Mouse (Mus musculus): ENCODE data around the gene Fxyd2. TPM values are rescaled to one million over a fixed set of nuclear protein-coding genes. Genes with fewer than 3 reads are reported as not detected.

Gene Fxyd2
- 1.1 and 1.2 TPM in 2 replicates for polyA plus RNA-seq (2015; fragmentation: Nextera tagmentation; extraction: Ambion mirVana)

- WGBS: 72% methylated on average over 4 of the region's 4 CpGs
- Histone ChIP-seq H3K4me2 (no peak within 1 kb of the TSS), H3K9ac (no peak within 1 kb of the TSS), H3K4me1 (no peaks in the 10 kb centered on the region), H3K36me3 (no peaks in the 10 kb centered on the region), H3K27me3 (replicated peaks) (peaks cover 46% of the 10 kb centered on the region), H3K9me3 (no peaks in the 10 kb centered on the region), H3K27ac (replicated peaks) (no peak within 1 kb of the TSS), H3K4me3 (no peak within 1 kb of the TSS)
- ATAC-seq (ENCODE audit: extremely low read depth, insufficient number of reproducible peaks, low FRiP score, low TSS enrichment): no peak
Observed at GRCm38 (mm10) chr9:45399434-45399833, at the start of gene Fxyd2. Fxyd2 (plus strand) TSS chr9:45399669.

- Histone ChIP-seq H3K9ac (no peak overlapping the region), H3K4me2 (no peak overlapping the region), H3K9me3 (no peaks in the 10 kb centered on the region), H3K36me3 (no peaks in the 10 kb centered on the region), H3K27me3 (replicated peaks) (peaks cover 3% of the 10 kb centered on the region; the same call in 1 of the 2 replicates), H3K27ac (replicated peaks) (no peak overlapping the region), H3K4me1 (no peaks in the 10 kb centered on the region), H3K4me3 (no peak overlapping the region)
- WGBS: 31% methylated on average over 5 of the region's 5 CpGs
- no peak for ATAC-seq (ENCODE audit: extremely low read depth, insufficient number of reproducible peaks, low FRiP score, low TSS enrichment)
Observed at GRCm38 (mm10) chr9:45349851-45350250, 49.6 kb upstream of the Fxyd2 start.

- Histone ChIP-seq H3K27ac (replicated peaks) (no peak overlapping the region), H3K9ac (no peak overlapping the region), H3K36me3 (no peaks in the 10 kb centered on the region), H3K27me3 (replicated peaks) (peaks cover 5% of the 10 kb centered on the region; the same call in 1 of the 2 replicates), H3K4me2 (no peak overlapping the region), H3K9me3 (no peaks in the 10 kb centered on the region), H3K4me3 (no peak overlapping the region), H3K4me1 (no peaks in the 10 kb centered on the region)
- ATAC-seq (ENCODE audit: extremely low read depth, insufficient number of reproducible peaks, low FRiP score, low TSS enrichment): no peak
- WGBS: 79% methylated on average over 2 of the region's 2 CpGs
Observed at GRCm38 (mm10) chr9:45355192-45355591, 44.3 kb upstream of the Fxyd2 start.

- ATAC-seq (ENCODE audit: extremely low read depth, insufficient number of reproducible peaks, low FRiP score, low TSS enrichment): no peak
- WGBS: 45% methylated on average over 7 of the region's 7 CpGs
- no peaks in the 10 kb centered on the region for H3K9me3 ChIP-seq
Observed at GRCm38 (mm10) chr9:45358356-45358755, 41.1 kb upstream of the Fxyd2 start.

GRCm38 (mm10) chr9:45362051-45362461, 37.4 kb upstream of the Fxyd2 start:
- Histone ChIP-seq H3K4me3 (no peak overlapping the region), H3K9ac (no peak overlapping the region), H3K27ac (replicated peaks) (peak overlapping the region; percentile 58), H3K9me3 (no peaks in the 10 kb centered on the region), H3K36me3 (no peaks in the 10 kb centered on the region), H3K4me2 (no peak overlapping the region), H3K4me1 (peaks cover 18% of the 10 kb centered on the region), H3K27me3 (replicated peaks) (peaks cover 5% of the 10 kb centered on the region)
- no peak for ATAC-seq (ENCODE audit: extremely low read depth, insufficient number of reproducible peaks, low FRiP score, low TSS enrichment)
- WGBS: 3% methylated on average over 2 of the region's 2 CpGs

More at GRCm38 (mm10) chr9:45358356-45358755, 41.1 kb upstream of the Fxyd2 start:
- no peak overlapping the region for H3K4me3 ChIP-seq
- H3K4me1 ChIP-seq: peaks cover 18% of the 10 kb centered on the region
- H3K27me3 ChIP-seq (replicated peaks): peaks cover 5% of the 10 kb centered on the region; the same call in 1 of the 2 replicates
- no peak overlapping the region for H3K4me2 ChIP-seq
- no peak overlapping the region for H3K27ac ChIP-seq (replicated peaks)
- no peak overlapping the region for H3K9ac ChIP-seq
- H3K36me3 ChIP-seq: no peaks in the 10 kb centered on the region

- ATAC-seq (ENCODE audit: extremely low read depth, insufficient number of reproducible peaks, low FRiP score, low TSS enrichment): no peak
- Histone ChIP-seq H3K27ac (replicated peaks) (no peak overlapping the region), H3K4me1 (peaks cover 28% of the 10 kb centered on the region), H3K4me3 (no peak overlapping the region), H3K9ac (no peak overlapping the region), H3K4me2 (no peak overlapping the region), H3K27me3 (replicated peaks) (peaks cover 1% of the 10 kb centered on the region), H3K36me3 (no peaks in the 10 kb centered on the region), H3K9me3 (no peaks in the 10 kb centered on the region)
- WGBS: 56% methylated on average over 7 of the region's 7 CpGs
Observed at GRCm38 (mm10) chr9:45363639-45364214, 35.7 kb upstream of the Fxyd2 start.

- no peak overlapping the region for H3K27ac ChIP-seq (replicated peaks)
- WGBS: 42% methylated on average over 8 of the region's 8 CpGs
- no peaks in the 10 kb centered on the region for H3K9me3 ChIP-seq
- ATAC-seq (ENCODE audit: extremely low read depth, insufficient number of reproducible peaks, low FRiP score, low TSS enrichment): no peak
- H3K9ac ChIP-seq: no peak overlapping the region
- no peak overlapping the region for H3K4me2 ChIP-seq
- H3K4me1 ChIP-seq: peaks cover 25% of the 10 kb centered on the region
- no peak overlapping the region for H3K4me3 ChIP-seq
- H3K36me3 ChIP-seq: no peaks in the 10 kb centered on the region
- H3K27me3 ChIP-seq (replicated peaks): peaks cover 25% of the 10 kb centered on the region
Observed at GRCm38 (mm10) chr9:45367716-45368115, 31.8 kb upstream of the Fxyd2 start.

- Histone ChIP-seq H3K4me2 (no peak overlapping the region), H3K9ac (no peak overlapping the region), H3K9me3 (no peaks in the 10 kb centered on the region), H3K4me3 (no peak overlapping the region), H3K27ac (replicated peaks) (0 out of 2 replicates have a peak overlapping the region, but pooled peaks have one; percentile 16), H3K4me1 (peaks cover 24% of the 10 kb centered on the region), H3K27me3 (replicated peaks) (peaks cover 25% of the 10 kb centered on the region), H3K36me3 (no peaks in the 10 kb centered on the region)
- ATAC-seq (ENCODE audit: extremely low read depth, insufficient number of reproducible peaks, low FRiP score, low TSS enrichment): no peak
- 18% methylated on average over 5 of the region's 5 CpGs for WGBS
Observed at GRCm38 (mm10) chr9:45368341-45368901, 31.0 kb upstream of the Fxyd2 start.

GRCm38 (mm10) chr9:45370117-45370561, 29.3 kb upstream of the Fxyd2 start, which contains the start of gene Fxyd6:
Fxyd6 (plus strand) TSS chr9:45370185.
- Histone ChIP-seq H3K9ac (peak within 1 kb of the TSS; percentile 82), H3K27me3 (replicated peaks) (peaks cover 25% of the 10 kb centered on the region), H3K4me1 (peaks cover 24% of the 10 kb centered on the region), H3K4me2 (peak within 1 kb of the TSS; percentile 85), H3K4me3 (peak within 1 kb of the TSS; percentile 68), H3K36me3 (no peaks in the 10 kb centered on the region), H3K9me3 (no peaks in the 10 kb centered on the region), H3K27ac (replicated peaks) (no peak within 1 kb of the TSS)
- 1% methylated on average over 28 of the region's 28 CpGs for WGBS
- no peak for ATAC-seq (ENCODE audit: extremely low read depth, insufficient number of reproducible peaks, low FRiP score, low TSS enrichment)

- no peak for ATAC-seq (ENCODE audit: extremely low read depth, insufficient number of reproducible peaks, low FRiP score, low TSS enrichment)
- 9% methylated on average over 25 of the region's 25 CpGs for WGBS
Observed at GRCm38 (mm10) chr9:45370616-45371336, 28.7 kb upstream of the Fxyd2 start.

GRCm38 (mm10) chr9:45371337-45371707, 28.1 kb upstream of the Fxyd2 start:
- Histone ChIP-seq H3K4me3 (peak overlapping the region; percentile 68), H3K9me3 (no peaks in the 10 kb centered on the region), H3K4me1 (peaks cover 26% of the 10 kb centered on the region), H3K27me3 (replicated peaks) (peaks cover 25% of the 10 kb centered on the region), H3K36me3 (no peaks in the 10 kb centered on the region; the same call in 1 of the 2 replicates), H3K9ac (peak overlapping the region; percentile 82; the same call in 1 of the 2 replicates), H3K4me2 (peak overlapping the region; percentile 85), H3K27ac (replicated peaks) (no peak overlapping the region)
- WGBS: 55% methylated on average over 2 of the region's 2 CpGs
- ATAC-seq (ENCODE audit: extremely low read depth, insufficient number of reproducible peaks, low FRiP score, low TSS enrichment): no peak

More at GRCm38 (mm10) chr9:45370616-45371336, 28.7 kb upstream of the Fxyd2 start:
- peak overlapping the region; percentile 82 for H3K9ac ChIP-seq
- H3K4me3 ChIP-seq: peak overlapping the region; percentile 68
- no peaks in the 10 kb centered on the region; the same call in 1 of the 2 replicates for H3K36me3 ChIP-seq
- H3K27me3 ChIP-seq (replicated peaks): peaks cover 25% of the 10 kb centered on the region
- H3K27ac ChIP-seq (replicated peaks): no peak overlapping the region
- H3K9me3 ChIP-seq: no peaks in the 10 kb centered on the region
- peaks cover 24% of the 10 kb centered on the region for H3K4me1 ChIP-seq
- peak overlapping the region; percentile 85 for H3K4me2 ChIP-seq

All from heart, embryonic 13.5 days (tissue).